Mouse (Mus musculus): ENCODE results near the gene Nr1i3.

GRCm38 (mm10) chr1:171239992-171240744, 26.4 kb downstream of the Nr1i3 start:
- no peak for TF ChIP-seq ETS1 (IDR thresholded peaks at IDR 0.05; ENCODE audit: low read depth, low read length)
- no peak for TF ChIP-seq POLR2A (IDR thresholded peaks at IDR 0.05; ENCODE audit: control insufficient read depth in 1 of 2, insufficient read depth in 1 of 2, low read depth in 1 of 2, low read length in 2 of 2, poor library complexity in 1 of 2)
- no peak for TF ChIP-seq CTCF (IDR thresholded peaks at IDR 0.05 in 2 of 3, conservative IDR thresholded peaks at IDR 0.05 in 1 of 3; ENCODE audit: control insufficient read depth in 1 of 3, insufficient read depth in 1 of 3, low read depth in 2 of 3, low read length in 3 of 3, poor library complexity in 1 of 3, severe bottlenecking in 1 of 3)
- no peak for TF ChIP-seq GABPA (IDR thresholded peaks at IDR 0.05; ENCODE audit: low read depth, low read length)
- TF ChIP-seq MAX (IDR thresholded peaks at IDR 0.05; ENCODE audit: low read length), result no peak
- TF ChIP-seq MXI1 (IDR thresholded peaks at IDR 0.05; ENCODE audit: low read depth, low read length), result no peak
- no peak for TF ChIP-seq E2F4 (IDR thresholded peaks at IDR 0.05; ENCODE audit: borderline replicate concordance, low read depth, low read length)
- no peak for TF ChIP-seq ZKSCAN1 (IDR thresholded peaks at IDR 0.05; ENCODE audit: low read depth, low read length)
- TF ChIP-seq TBP (IDR thresholded peaks at IDR 0.05; ENCODE audit: low read depth, low read length), result no peak
- no peak for TF ChIP-seq NELFE (IDR thresholded peaks at IDR 0.05; ENCODE audit: low read depth, low read length)
- no peak for TF ChIP-seq MEF2A (IDR thresholded peaks at IDR 0.05; ENCODE audit: extremely low read depth, insufficient replicate concordance, low read depth, low read length, poor library complexity, severe bottlenecking)
- TF ChIP-seq MAFK (IDR thresholded peaks at IDR 0.05; ENCODE audit: borderline replicate concordance, low read depth, low read length), result no peak
- TF ChIP-seq SMC3 (IDR thresholded peaks at IDR 0.05; ENCODE audit: low read depth, low read length), result no peak
- no peak for TF ChIP-seq GATA1 (IDR thresholded peaks at IDR 0.05; ENCODE audit: low read depth, low read length)

All from MEL (cell line).